Mouse (Mus musculus) neutrophil, adult 5-6 weeks (primary cell): ENCODE results near the gene a. TPM values are rescaled to one million over a fixed set of nuclear protein-coding genes. Genes with fewer than 3 reads are reported as not detected.
"Not testable (repeated sequence)": the region's sequence is repeated elsewhere in the genome, so short reads cannot be mapped to it uniquely, and the experiment has no call there.

Source experiments
- ATAC-seq: fragments of 151-379, 151-347 bp; 2 replicates; pipeline ENCODE4 v1.8.0; 2017; ENCODE audit warnings: mild to moderate bottlenecking, moderate TSS enrichment; ENCODE audit not compliant: insufficient number of reproducible peaks, poor library complexity, low FRiP score, severe bottlenecking; ENCODE audit errors: extremely low read depth
- total RNA-seq: library from RNA; stranded (forward); fragments of 200-1000 nt; gene quantifications from 2 replicates; pipeline ENCODE4 v1.2.3, GENCODE M21; 2017

The a gene
- total RNA-seq, 1 experiment from 2014 or later: not detected

GRCm38 (mm10) chr2:154826054-154826538 is 34.9 kb downstream of the a start:
- ATAC-seq: no peak

- ATAC-seq: no peak
These were observed 36.3 kb downstream of the a start for GRCm38 (mm10) chr2:154827521-154827920.

GRCm38 (mm10) chr2:154832471-154832870 is 41.3 kb downstream of the a start:
- ATAC-seq: no peak

GRCm38 (mm10) chr2:154834149-154834865 is 43.1 kb downstream of the a start:
- no peak for ATAC-seq

GRCm38 (mm10) chr2:154836537-154836936 is 45.3 kb downstream of the a start:
- ATAC-seq: no peak

- no peak for ATAC-seq
These were observed 56.9 kb downstream of the a start for GRCm38 (mm10) chr2:154848086-154848485.

- peak; percentile 51; the same call in 1 of the 2 replicates for ATAC-seq
These were observed 64.2 kb downstream of the a start for GRCm38 (mm10) chr2:154855383-154855782.

- ATAC-seq: no peak
These were observed 72.5 kb downstream of the a start for GRCm38 (mm10) chr2:154863672-154864071.

GRCm38 (mm10) chr2:154865696-154866095 is 74.5 kb downstream of the a start:
- ATAC-seq: no peak

GRCm38 (mm10) chr2:154868106-154868505 is 76.9 kb downstream of the a start:
- no peak for ATAC-seq

- ATAC-seq: no peak
These were observed 78.9 kb downstream of the a start for GRCm38 (mm10) chr2:154869954-154870641.

- no peak for ATAC-seq
These were observed 85.4 kb downstream of the a start for GRCm38 (mm10) chr2:154876621-154877020.

- no peak for ATAC-seq
These were observed 100.4 kb downstream of the a start for GRCm38 (mm10) chr2:154891585-154891984.

- ATAC-seq: peak; percentile 99
These were observed 101.2 kb downstream of the a start, which contains the start of gene Eif2s2 for GRCm38 (mm10) chr2:154892201-154893044. TSS of gene Eif2s2 (minus strand) at chr2:154892935.

GRCm38 (mm10) chr2:154893045-154893385 is 101.8 kb downstream of the a start:
- ATAC-seq: no peak

GRCm38 (mm10) chr2:154893548-154893947 is 102.3 kb downstream of the a start:
- ATAC-seq: no peak

- ATAC-seq: not testable (repeated sequence)
These were observed 107.8 kb downstream of the a start for GRCm38 (mm10) chr2:154899004-154899403.

GRCm38 (mm10) chr2:154899412-154899811 is 108.2 kb downstream of the a start:
- ATAC-seq: not testable (repeated sequence)

- ATAC-seq: no peak
These were observed 110.9 kb downstream of the a start for GRCm38 (mm10) chr2:154902111-154902510.
